Mouse (Mus musculus): Measurements from ENCODE around the gene Tmcc1. TPM values are rescaled to one million over a fixed set of nuclear protein-coding genes. Genes with fewer than 3 reads are reported as not detected.

Tmcc1 gene
- total and polyA plus RNA-seq, 3 experiments, result 9.1 to 30.6 TPM; not detected in 1

GRCm38 (mm10) chr6:116002311-116003104, 190.8 kb downstream of the Tmcc1 start (continued):
- no peak for TF ChIP-seq CHD1 (IDR thresholded peaks at IDR 0.05; ENCODE audit: low read depth, low read length)
- TF ChIP-seq ZC3H11A (IDR thresholded peaks at IDR 0.05; ENCODE audit: low read depth, low read length), result no peak

DNA sequence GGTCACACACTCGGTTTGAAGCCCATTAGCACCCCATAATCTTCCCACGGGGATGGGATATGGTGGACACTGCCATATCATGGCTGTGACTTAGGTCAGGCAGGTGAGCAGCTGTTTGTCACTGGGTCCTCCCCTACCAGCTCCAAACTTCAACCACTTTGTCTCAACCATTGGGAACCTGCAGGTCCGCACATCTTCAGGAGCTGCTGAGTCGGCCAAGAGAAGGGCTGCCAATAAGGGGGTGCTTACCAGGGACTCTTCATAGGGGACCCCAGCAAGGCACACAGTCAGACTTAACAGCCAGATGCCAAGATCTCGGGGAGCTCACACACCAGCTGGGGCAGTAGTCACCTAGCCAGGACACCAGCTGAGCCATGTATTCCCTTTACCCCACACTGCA, 192.4 kb downstream of the Tmcc1 start:
- no peak for DNase-seq (ENCODE audit: low read depth, low spot score)
- no peaks in the 10 kb centered on the region for H3K27me3 ChIP-seq (ENCODE audit: control insufficient read depth in 1 of 2, insufficient read depth in 2 of 2, low read length in 2 of 2)
- no peak overlapping the region for H3K27ac ChIP-seq (ENCODE audit: control insufficient read depth, low read depth, low read length)
- no peak for TF ChIP-seq TBP (IDR thresholded peaks at IDR 0.05; ENCODE audit: low read depth, low read length)
- no peak overlapping the region for H3K9ac ChIP-seq (ENCODE audit: control insufficient read depth, low read depth, low read length, poor library complexity, severe bottlenecking)
- peaks cover under 1 to 13% of the 10 kb centered on the region in 2 experiments for H3K4me1 ChIP-seq (ENCODE audit: control insufficient read depth in 1 of 2, insufficient read depth in 2 of 2, low read length in 2 of 2)
- no peak overlapping the region for H3K4me3 ChIP-seq (ENCODE audit: control insufficient read depth in 1 of 2, insufficient read depth in 1 of 2, low read depth in 2 of 2, low read length in 2 of 2)
- H3K9me3 ChIP-seq (replicated peaks; ENCODE audit: insufficient read depth, low read length), result no peaks in the 10 kb centered on the region
- H3K79me2 ChIP-seq (ENCODE audit: control insufficient read depth, insufficient read depth, low read length, poor library complexity), result no peaks in the 10 kb centered on the region
- H3K36me3 ChIP-seq (ENCODE audit: control insufficient read depth in 1 of 2, insufficient read depth in 2 of 2, low read length in 2 of 2), result peaks cover 0 to 3% of the 10 kb centered on the region in 2 experiments; a peak in 1 of 4 replicates

DNA sequence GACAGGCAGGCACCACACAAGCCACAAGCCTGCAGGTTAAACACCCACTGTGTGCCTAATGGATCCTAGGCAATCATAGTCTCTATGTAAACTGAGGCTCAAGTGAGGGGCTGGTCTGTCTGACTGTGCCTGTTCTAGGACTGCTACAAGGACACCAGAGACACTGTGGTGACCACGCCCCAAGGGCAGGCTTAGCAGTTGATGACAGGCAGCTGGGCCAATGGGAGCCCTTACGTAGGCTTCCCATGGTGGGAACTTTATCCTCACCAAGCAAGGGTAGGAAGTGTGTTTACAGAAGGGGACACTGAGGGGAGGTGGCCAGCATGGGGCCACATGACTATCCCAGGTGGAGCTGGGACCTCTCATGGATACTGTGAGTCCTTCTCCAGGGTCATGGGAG, 194.1 kb downstream of the Tmcc1 start:
- H3K27me3 ChIP-seq (ENCODE audit: control insufficient read depth in 1 of 2, insufficient read depth in 2 of 2, low read length in 2 of 2), result no peaks in the 10 kb centered on the region
- DNase-seq (ENCODE audit: low read depth, low spot score), result peak; percentile 61
- H3K9me3 ChIP-seq (replicated peaks; ENCODE audit: insufficient read depth, low read length), result no peaks in the 10 kb centered on the region
- H3K36me3 ChIP-seq (ENCODE audit: control insufficient read depth in 1 of 2, insufficient read depth in 2 of 2, low read length in 2 of 2), result peaks cover 0 to 7% of the 10 kb centered on the region in 2 experiments; a peak in 2 of 4 replicates
- no peak overlapping the region for H3K4me3 ChIP-seq (ENCODE audit: control insufficient read depth in 1 of 2, insufficient read depth in 1 of 2, low read depth in 2 of 2, low read length in 2 of 2)
- no peak overlapping the region for H3K9ac ChIP-seq (ENCODE audit: control insufficient read depth, low read depth, low read length, poor library complexity, severe bottlenecking)
- H3K27ac ChIP-seq (ENCODE audit: control insufficient read depth, low read depth, low read length), result no peak overlapping the region
- H3K79me2 ChIP-seq (ENCODE audit: control insufficient read depth, insufficient read depth, low read length, poor library complexity), result peaks cover 2% of the 10 kb centered on the region; the same call in 1 of the 2 replicates
- TF ChIP-seq POLR2A (IDR thresholded peaks at IDR 0.05; ENCODE audit: control insufficient read depth in 1 of 2, insufficient read depth in 1 of 2, low read depth in 1 of 2, low read length in 2 of 2, poor library complexity in 1 of 2) (no peak), ZKSCAN1 (IDR thresholded peaks at IDR 0.05; ENCODE audit: low read depth, low read length) (no peak), RCOR1 (IDR thresholded peaks at IDR 0.05; ENCODE audit: low read depth, low read length) (no peak), SIN3A (IDR thresholded peaks at IDR 0.05; ENCODE audit: low read length) (no peak), ZC3H11A (IDR thresholded peaks at IDR 0.05; ENCODE audit: low read depth, low read length) (no peak), ZNF384 (IDR thresholded peaks at IDR 0.05; ENCODE audit: low read depth, low read length) (no peak), MEF2A (IDR thresholded peaks at IDR 0.05; ENCODE audit: extremely low read depth, insufficient replicate concordance, low read depth, low read length, poor library complexity, severe bottlenecking) (no peak), E2F4 (IDR thresholded peaks at IDR 0.05; ENCODE audit: borderline replicate concordance, low read depth, low read length) (no peak), SMC3 (IDR thresholded peaks at IDR 0.05; ENCODE audit: low read depth, low read length) (no peak), ETS1 (IDR thresholded peaks at IDR 0.05; ENCODE audit: low read depth, low read length) (no peak), BHLHE40 (IDR thresholded peaks at IDR 0.05; ENCODE audit: borderline replicate concordance, low read depth, low read length) (no peak), POLR2AphosphoS5 (IDR thresholded peaks at IDR 0.05; ENCODE audit: borderline replicate concordance, low read depth, low read length) (no peak), MAZ (IDR thresholded peaks at IDR 0.05; ENCODE audit: low read depth, low read length) (no peak)
- H3K4me1 ChIP-seq (ENCODE audit: control insufficient read depth in 1 of 2, insufficient read depth in 2 of 2, low read length in 2 of 2), result peaks cover 3 to 18% of the 10 kb centered on the region in 2 experiments

Data from MEL (cell line).